Mouse (Mus musculus) left cerebral cortex, postnatal 4 days (tissue): ENCODE measurements around the gene Egf. TPM values are rescaled to one million over a fixed set of nuclear protein-coding genes. Genes with fewer than 3 reads are reported as not detected.

Experiments
- DNase-seq: peaks from one replicate; pipeline ENCODE4 v3.0.0-alpha.2; 2022
- intact Hi-C: fragments of 180-260 bp; cut with DNase I; formaldehyde crosslinking; loops from one replicate; pipeline ENCODE4 v1.15.1; 2025
- total RNA-seq, 2 experiments: library from RNA; stranded (reverse); gene quantifications; 2 replicates each; pipeline ENCODE4 v1.2.3; 2021

Egf gene
- total RNA-seq, 2 experiments from 2014 or later = 2.3 to 3.0 TPM

DNA sequence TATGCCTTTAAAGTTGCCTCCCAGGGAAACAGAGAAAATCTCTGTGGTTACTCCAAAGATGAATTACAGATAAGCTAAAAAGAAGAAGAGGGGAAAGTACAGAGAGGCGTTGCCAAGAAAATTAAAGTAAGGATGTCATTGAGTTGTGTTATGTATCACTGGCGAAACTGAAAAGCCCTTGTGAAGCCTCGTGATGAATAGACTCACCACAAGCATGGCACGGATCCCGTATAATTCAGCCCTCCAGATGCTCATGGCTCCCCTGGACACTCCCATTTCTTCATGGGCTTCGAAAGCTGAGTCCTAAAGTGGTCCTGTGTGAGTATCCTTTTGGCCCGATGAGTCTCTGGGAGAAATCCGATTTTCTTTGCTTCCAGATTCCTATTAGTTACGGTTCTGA, 97.9 kb downstream of the Egf start:
- DNase-seq = no peak
- intact Hi-C loops = no loop called here

GRCm38 (mm10) chr3:129656540-129656939, 98.6 kb downstream of the Egf start:
- intact Hi-C loops = no loop called here
- DNase-seq = no peak

DNA sequence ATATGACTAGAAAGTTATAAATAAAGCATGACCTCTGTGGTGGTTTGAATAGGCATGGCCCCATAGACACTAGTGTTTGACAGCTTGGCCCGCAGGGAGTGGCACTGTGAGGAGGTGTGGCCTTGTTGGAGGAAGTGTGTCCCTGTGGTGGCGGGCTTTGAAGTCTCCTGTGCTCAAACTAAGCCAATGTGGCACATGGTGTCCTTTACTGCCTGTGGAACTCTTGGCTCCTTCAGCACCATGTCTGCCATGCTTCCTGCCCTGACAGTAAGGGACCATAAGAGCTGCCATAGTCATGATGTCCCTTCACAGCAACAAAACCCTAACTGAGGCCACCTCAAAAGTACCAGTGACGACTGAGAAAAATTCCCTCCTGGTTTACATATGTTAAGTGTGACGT, 102.6 kb downstream of the Egf start:
- no peak for DNase-seq
- intact Hi-C loops = no loop called here

DNA sequence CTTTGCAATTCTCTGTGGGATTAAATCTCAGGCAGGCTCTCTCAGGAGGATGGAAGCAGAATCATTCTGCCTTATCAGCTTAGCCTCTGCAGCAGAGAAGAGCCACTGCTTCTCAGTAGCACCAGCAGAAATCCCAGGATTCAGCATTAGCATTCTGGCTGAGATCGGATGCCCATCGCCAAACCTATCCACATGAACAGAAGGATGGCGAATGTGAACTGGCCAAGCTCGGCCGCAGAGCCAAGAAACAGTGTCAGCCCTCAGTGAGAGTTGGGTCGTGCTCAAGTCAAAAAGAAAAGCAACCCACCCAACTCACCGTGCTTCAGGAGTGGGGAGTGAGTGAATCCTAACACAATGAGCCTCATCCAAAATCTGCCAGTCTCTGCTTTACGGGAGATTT, 103.4 kb downstream of the Egf start:
- intact Hi-C loops = no loop called here
- no peak for DNase-seq

DNA sequence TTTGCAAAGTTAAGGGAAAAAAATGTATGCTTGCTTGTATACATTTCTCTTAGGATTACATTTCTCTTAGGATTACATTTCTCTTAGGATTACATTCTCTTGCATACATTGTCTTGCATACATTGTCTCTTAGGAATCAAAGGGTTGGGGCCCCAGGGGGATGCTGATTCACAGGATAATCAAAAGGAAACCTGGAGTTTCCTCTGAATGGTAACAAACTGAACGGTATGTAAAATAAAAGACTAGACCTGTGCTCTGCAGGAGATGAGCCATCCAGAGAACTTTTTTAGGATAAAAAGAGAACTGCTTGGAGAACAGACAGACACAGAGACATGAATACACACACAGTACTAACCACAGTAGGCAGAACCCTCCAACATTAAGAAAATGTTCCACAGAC, 104.2 kb downstream of the Egf start:
- no peak for DNase-seq
- intact Hi-C loops = no loop called here

- no peak for DNase-seq
- intact Hi-C loops = no loop called here
Measured at GRCm38 (mm10) chr3:129650293-129650612, 104.9 kb downstream of the Egf start.

DNA sequence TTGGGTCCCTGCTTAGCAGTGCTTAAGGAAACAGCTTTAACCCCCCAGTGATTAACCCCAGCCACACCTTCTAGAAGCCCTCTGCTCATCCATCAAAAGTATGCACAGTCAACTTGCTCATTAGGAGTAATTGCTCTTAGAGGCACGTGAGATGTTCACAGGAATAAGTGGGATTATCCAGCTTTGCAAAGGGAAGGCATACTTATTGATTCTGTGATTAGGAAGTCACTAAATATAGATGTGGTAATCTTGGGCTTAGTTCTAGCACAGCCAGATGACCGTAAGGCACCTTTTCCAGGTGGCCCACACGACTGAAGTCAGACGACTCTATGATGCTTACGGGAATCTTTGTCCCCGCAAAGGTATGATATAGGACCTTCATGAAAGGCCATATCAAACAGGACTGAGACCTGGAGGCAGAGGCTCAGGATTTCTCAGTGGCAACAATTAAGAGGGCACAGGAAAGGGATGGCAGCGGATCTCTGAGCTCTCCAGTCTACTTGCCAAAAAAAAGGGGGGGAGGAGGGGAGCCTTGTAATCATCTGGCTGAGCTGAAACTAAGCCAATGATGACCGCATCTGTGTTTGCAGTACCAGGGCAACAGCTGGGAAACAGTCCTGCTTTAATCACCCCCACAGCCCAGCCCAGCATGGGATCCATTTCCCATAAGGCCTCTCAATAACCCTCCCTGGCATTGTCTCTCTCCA, 105.4 kb downstream of the Egf start:
- intact Hi-C loops = no loop called here
- peak; percentile 26 for DNase-seq

GRCm38 (mm10) chr3:129648598-129648997, 106.5 kb downstream of the Egf start:
- no peak for DNase-seq
- intact Hi-C loops = no loop called here

DNA sequence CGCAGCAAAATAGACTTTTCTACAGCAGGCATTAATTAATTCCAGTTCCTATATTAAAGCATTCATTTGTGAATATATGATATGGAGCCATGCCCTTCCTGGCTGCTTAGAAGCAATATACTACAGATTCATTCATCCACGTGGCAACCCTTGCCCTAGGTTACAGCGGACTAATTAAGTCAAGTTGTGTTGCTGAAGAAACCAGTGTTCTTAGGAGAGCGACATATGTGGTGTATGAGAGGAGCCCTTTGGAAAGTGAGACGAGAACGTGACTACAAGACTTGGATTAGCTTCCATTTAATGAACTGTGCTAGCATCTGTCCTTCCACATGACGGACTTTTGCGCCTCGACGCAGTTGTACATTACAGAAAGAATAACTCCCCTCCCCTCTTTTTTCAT, 107.8 kb downstream of the Egf start:
- DNase-seq = no peak
- intact Hi-C loops = no loop called here

DNA sequence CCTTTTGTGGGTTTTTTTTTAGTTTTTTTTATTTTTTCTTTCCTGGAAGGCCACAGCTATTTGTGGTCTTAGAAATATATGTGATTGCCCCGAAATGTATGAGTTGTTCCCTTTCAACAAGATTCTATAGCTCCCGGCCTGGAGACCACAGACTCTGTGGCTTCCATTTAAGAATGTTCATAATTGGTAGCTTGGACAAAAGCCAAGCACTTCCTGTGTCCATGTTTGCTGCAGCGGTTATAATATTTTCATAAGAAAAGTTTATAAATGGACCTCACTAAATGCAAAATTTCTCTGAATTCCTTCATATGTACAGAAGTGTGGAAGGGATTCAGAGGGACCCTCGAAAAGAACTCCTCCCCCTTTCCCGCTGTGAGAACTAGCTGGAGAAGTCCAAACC, 108.3 kb downstream of the Egf start:
- intact Hi-C loops = no loop called here
- no peak for DNase-seq

DNA sequence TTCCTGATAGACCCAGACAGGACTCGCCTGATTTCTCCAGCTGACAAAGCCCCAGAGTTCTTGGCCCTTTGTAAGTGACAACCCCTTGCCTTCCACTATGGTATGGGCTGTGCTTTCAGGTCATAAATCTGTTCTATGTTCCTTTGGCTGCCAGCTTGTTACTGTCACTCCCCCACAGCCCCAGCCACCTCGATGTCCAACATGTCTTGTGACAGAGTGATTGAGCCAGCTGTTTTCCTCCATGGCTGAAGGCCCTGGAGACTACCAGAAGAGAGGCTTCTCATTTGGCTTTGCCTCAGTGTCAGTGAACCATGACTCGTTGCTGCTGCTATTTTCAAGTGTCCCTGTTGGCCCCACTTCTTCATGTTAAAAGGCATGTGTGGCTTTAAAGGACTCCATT, 109.7 kb downstream of the Egf start:
- DNase-seq = no peak
- intact Hi-C loops = no loop called here

GRCm38 (mm10) chr3:129641621-129642020, 113.5 kb downstream of the Egf start:
- DNase-seq = no peak
- intact Hi-C loops = no loop called here

- intact Hi-C loops = no loop called here
- DNase-seq = no peak
Measured at GRCm38 (mm10) chr3:129640211-129641000, 114.7 kb downstream of the Egf start.

DNA sequence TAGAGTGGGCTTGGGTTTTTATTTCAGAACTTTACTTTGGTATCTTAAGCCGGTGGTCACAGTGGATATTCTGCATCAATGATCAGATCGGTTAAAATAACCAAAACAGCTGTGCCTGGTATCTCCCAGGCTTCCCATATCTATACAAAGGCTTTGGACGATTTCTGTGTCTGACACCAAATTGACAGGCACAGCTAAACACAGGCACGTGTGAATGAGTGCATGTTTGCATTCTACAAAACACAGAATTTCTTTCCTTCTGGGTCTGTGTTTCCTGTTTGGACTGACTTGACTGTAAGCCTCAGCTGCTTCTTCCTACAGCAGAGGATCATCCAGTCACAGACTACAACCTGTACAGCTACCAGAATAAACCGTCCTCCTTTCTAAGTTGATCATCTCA, 115.4 kb downstream of the Egf start:
- no peak for DNase-seq
- intact Hi-C loops = loop anchor here (10.0 kb wide), 1 partner anchor 105 kb away; the partner anchor contains the start of gene Elovl6

DNA sequence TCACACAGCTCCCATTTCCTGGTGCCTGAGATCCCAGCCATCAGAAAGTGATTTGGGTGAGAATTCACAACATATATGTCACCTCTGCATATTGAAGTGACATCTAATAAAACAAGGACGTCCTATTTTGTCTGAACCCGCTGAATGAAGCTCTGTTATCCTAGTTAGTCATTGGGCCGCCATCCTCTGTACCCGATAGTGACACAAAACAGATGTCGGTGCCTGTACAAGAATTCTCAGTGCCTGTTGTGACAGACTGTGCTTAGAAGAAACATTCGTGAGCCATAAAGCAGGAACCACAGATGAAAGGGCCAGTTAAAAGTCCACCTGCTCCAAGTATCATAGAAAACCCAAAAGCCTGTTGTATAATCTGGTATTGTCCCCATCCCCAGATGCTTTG, 117.7 kb downstream of the Egf start:
- intact Hi-C loops = loop anchor here (10.0 kb wide), 1 partner anchor 103 kb away; the partner anchor contains the start of gene Elovl6
- DNase-seq = no peak

GRCm38 (mm10) chr3:129634260-129634901, 120.7 kb downstream of the Egf start:
- no peak for DNase-seq
- intact Hi-C loops = loop anchor here (10.0 kb wide), 1 partner anchor 100 kb away; the partner anchor contains the start of gene Elovl6

DNA sequence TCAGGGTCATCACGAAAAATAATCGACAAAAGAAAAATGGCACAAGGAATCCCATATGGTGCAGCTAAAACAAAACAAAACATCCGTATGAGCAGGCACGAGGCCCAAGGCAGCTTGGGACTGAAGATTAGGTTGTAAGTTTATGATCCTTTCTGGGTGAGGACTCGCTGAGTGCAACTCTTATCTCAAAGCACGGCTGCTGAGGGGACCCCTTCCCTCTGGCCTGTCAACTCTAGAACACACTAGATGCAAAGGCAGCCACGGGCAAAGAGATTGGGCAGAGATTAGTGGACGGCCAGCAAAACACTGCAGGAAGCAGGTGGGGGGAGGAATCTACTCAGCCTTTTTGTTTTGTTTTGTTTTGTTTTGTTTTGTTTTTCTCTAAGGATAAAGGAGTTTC, 121.6 kb downstream of the Egf start:
- DNase-seq = no peak
- intact Hi-C loops = loop anchor here (10.0 kb wide), 1 partner anchor 99 kb away; the partner anchor contains the start of gene Elovl6

- intact Hi-C loops = loop anchor here (10.0 kb wide), 1 partner anchor 97 kb away; the partner anchor contains the start of gene Elovl6
- DNase-seq = no peak
Measured at GRCm38 (mm10) chr3:129631857-129632256, 123.3 kb downstream of the Egf start.

GRCm38 (mm10) chr3:129631018-129631417, 124.1 kb downstream of the Egf start:
- intact Hi-C loops = loop anchor here (10.0 kb wide), 1 partner anchor 96 kb away; the partner anchor contains the start of gene Elovl6

More at GRCm38 (mm10) chr3:129631018-129631417, 124.1 kb downstream of the Egf start:
- DNase-seq = no peak
